Mouse (Mus musculus): Measurements from ENCODE around the gene Sema4g. TPM values are rescaled to one million over a fixed set of nuclear protein-coding genes. Genes with fewer than 3 reads are reported as not detected.
"Not testable (repeated sequence)": the region's sequence is repeated elsewhere in the genome, so short reads cannot be mapped to it uniquely, and the experiment has no call there.

The Sema4g gene
- polyA plus RNA-seq, 1 experiment: 6.5 TPM

- 29% methylated on average over 4 of the region's 4 CpGs for WGBS
- Histone ChIP-seq H3K4me1 (ENCODE audit: control insufficient read depth, insufficient read depth, low read length) (no peaks in the 10 kb centered on the region), H3K27ac (ENCODE audit: control insufficient read depth, insufficient read depth, low read depth, low read length, poor library complexity) (no peak overlapping the region), H3K4me3 (replicated peaks; ENCODE audit: control insufficient read depth, low read depth, low read length) (no peak overlapping the region)
- TF ChIP-seq CTCF (IDR thresholded peaks at IDR 0.05; ENCODE audit: control insufficient read depth, insufficient read depth, low read length) (peak; percentile 80), POLR2A (IDR thresholded peaks at IDR 0.05; ENCODE audit: borderline replicate concordance, control insufficient read depth, low read depth, low read length) (no peak)
Measured at GRCm38 (mm10) chr19:45031780-45032179, 42.9 kb downstream of the Sema4g start.

- H3K4me1 ChIP-seq (ENCODE audit: control insufficient read depth, insufficient read depth, low read length): no peaks in the 10 kb centered on the region
- WGBS: 55% methylated on average over 17 of the region's 17 CpGs
- TF ChIP-seq POLR2A (IDR thresholded peaks at IDR 0.05; ENCODE audit: borderline replicate concordance, control insufficient read depth, low read depth, low read length): no peak
- H3K4me3 ChIP-seq (replicated peaks; ENCODE audit: control insufficient read depth, low read depth, low read length): no peak overlapping the region
- no peak overlapping the region; the same call in 1 of the 2 replicates for H3K27ac ChIP-seq (ENCODE audit: control insufficient read depth, insufficient read depth, low read depth, low read length, poor library complexity)
Measured at GRCm38 (mm10) chr19:45032570-45033332, 43.9 kb downstream of the Sema4g start.

GRCm38 (mm10) chr19:45036867-45037266 lies 48.0 kb downstream of the Sema4g start:
- Histone ChIP-seq H3K4me1 (ENCODE audit: control insufficient read depth, insufficient read depth, low read length) (no peaks in the 10 kb centered on the region), H3K4me3 (replicated peaks; ENCODE audit: control insufficient read depth, low read depth, low read length) (no peak overlapping the region), H3K27ac (ENCODE audit: control insufficient read depth, insufficient read depth, low read depth, low read length, poor library complexity) (no peak overlapping the region)
- TF ChIP-seq POLR2A (IDR thresholded peaks at IDR 0.05; ENCODE audit: borderline replicate concordance, control insufficient read depth, low read depth, low read length) (no peak), CTCF (IDR thresholded peaks at IDR 0.05; ENCODE audit: control insufficient read depth, insufficient read depth, low read length) (peak; percentile 63)
- WGBS: 44% methylated on average over 16 of the region's 16 CpGs

- not testable (repeated sequence) for H3K27ac ChIP-seq (ENCODE audit: control insufficient read depth, insufficient read depth, low read depth, low read length, poor library complexity); H3K4me1 ChIP-seq (ENCODE audit: control insufficient read depth, insufficient read depth, low read length); H3K4me3 ChIP-seq (replicated peaks; ENCODE audit: control insufficient read depth, low read depth, low read length)
- WGBS: 83% methylated on average over 7 of the region's 7 CpGs
Measured at GRCm38 (mm10) chr19:45038198-45038597, 49.3 kb downstream of the Sema4g start.

GRCm38 (mm10) chr19:45040214-45040613 lies 51.3 kb downstream of the Sema4g start:
- no peak overlapping the region for H3K4me3 ChIP-seq (replicated peaks; ENCODE audit: control insufficient read depth, low read depth, low read length)
- TF ChIP-seq POLR2A (IDR thresholded peaks at IDR 0.05; ENCODE audit: borderline replicate concordance, control insufficient read depth, low read depth, low read length): no peak
- no peak for TF ChIP-seq CTCF (IDR thresholded peaks at IDR 0.05; ENCODE audit: control insufficient read depth, insufficient read depth, low read length)
- no peaks in the 10 kb centered on the region for H3K4me1 ChIP-seq (ENCODE audit: control insufficient read depth, insufficient read depth, low read length)
- WGBS: 71% methylated on average over 13 of the region's 13 CpGs
- H3K27ac ChIP-seq (ENCODE audit: control insufficient read depth, insufficient read depth, low read depth, low read length, poor library complexity): no peak overlapping the region

GRCm38 (mm10) chr19:45044389-45044927 lies 55.6 kb downstream of the Sema4g start:
- Histone ChIP-seq H3K4me1 (ENCODE audit: control insufficient read depth, insufficient read depth, low read length) (peaks cover 3% of the 10 kb centered on the region), H3K27ac (ENCODE audit: control insufficient read depth, insufficient read depth, low read depth, low read length, poor library complexity) (no peak overlapping the region), H3K4me3 (replicated peaks; ENCODE audit: control insufficient read depth, low read depth, low read length) (no peak overlapping the region)
- TF ChIP-seq POLR2A (IDR thresholded peaks at IDR 0.05; ENCODE audit: borderline replicate concordance, control insufficient read depth, low read depth, low read length) (no peak), CTCF (IDR thresholded peaks at IDR 0.05; ENCODE audit: control insufficient read depth, insufficient read depth, low read length) (no peak)
- 70% methylated on average over 11 of the region's 11 CpGs for WGBS

- WGBS: 61% methylated on average over 15 of the region's 15 CpGs
- Histone ChIP-seq H3K4me1 (ENCODE audit: control insufficient read depth, insufficient read depth, low read length) (peaks cover 3% of the 10 kb centered on the region), H3K27ac (ENCODE audit: control insufficient read depth, insufficient read depth, low read depth, low read length, poor library complexity) (no peak overlapping the region), H3K4me3 (replicated peaks; ENCODE audit: control insufficient read depth, low read depth, low read length) (no peak overlapping the region)
- TF ChIP-seq CTCF (IDR thresholded peaks at IDR 0.05; ENCODE audit: control insufficient read depth, insufficient read depth, low read length) (no peak), POLR2A (IDR thresholded peaks at IDR 0.05; ENCODE audit: borderline replicate concordance, control insufficient read depth, low read depth, low read length) (no peak)
Measured at GRCm38 (mm10) chr19:45045236-45045635, 56.3 kb downstream of the Sema4g start.

GRCm38 (mm10) chr19:45045651-45046050 lies 56.8 kb downstream of the Sema4g start, which contains the start of gene Pdzd7:
Gene Pdzd7, minus strand, starts transcription at chr19:45045717.
- Histone ChIP-seq H3K27ac (ENCODE audit: control insufficient read depth, insufficient read depth, low read depth, low read length, poor library complexity) (no peak within 1 kb of the TSS), H3K4me1 (ENCODE audit: control insufficient read depth, insufficient read depth, low read length) (peaks cover 3% of the 10 kb centered on the region), H3K4me3 (replicated peaks; ENCODE audit: control insufficient read depth, low read depth, low read length) (no peak within 1 kb of the TSS)
- WGBS: 65% methylated on average over 5 of the region's 5 CpGs
- TF ChIP-seq POLR2A (IDR thresholded peaks at IDR 0.05; ENCODE audit: borderline replicate concordance, control insufficient read depth, low read depth, low read length) (no peak), CTCF (IDR thresholded peaks at IDR 0.05; ENCODE audit: control insufficient read depth, insufficient read depth, low read length) (no peak)
